Mouse (Mus musculus): ENCODE measurements around the gene Galntl6. TPM values are rescaled to one million over a fixed set of nuclear protein-coding genes. Genes with fewer than 3 reads are reported as not detected.
A peak's percentile ranks its signal among the peaks of the same experiment; 100 is the strongest.

Gene Galntl6
- polyA plus RNA-seq, 1 experiment from 2014 or later = 0.91 TPM

GRCm38 (mm10) chr8:57793455-57793854 lies 1119.0 kb downstream of the Galntl6 start:
- Histone ChIP-seq H3K27me3 (ENCODE audit: insufficient read depth, low read length) (no peaks in the 10 kb centered on the region), H3K27ac (no peak overlapping the region), H3K36me3 (ENCODE audit: insufficient read depth, low read length) (no peaks in the 10 kb centered on the region), H3K4me2 (ENCODE audit: low read length) (no peak overlapping the region), H3K9me3 (replicated peaks; ENCODE audit: low read length) (no peaks in the 10 kb centered on the region), H3K4me1 (replicated peaks; ENCODE audit: insufficient read depth, low read length) (0 out of 2 replicates have a peak, but pooled peaks cover 5% of the 10 kb centered on the region), H3K9ac (ENCODE audit: low read depth, low read length) (no peak overlapping the region), H3K4me3 (replicated peaks; ENCODE audit: low read depth, low read length) (no peak overlapping the region)
- 38% methylated on average over 4 of the region's 4 CpGs for WGBS
- TF ChIP-seq CTCF (IDR thresholded peaks at IDR 0.05; ENCODE audit: low read depth) = peak; percentile 47; the same call in 1 of the 2 replicates
- DNase-seq (ENCODE audit: low spot score) = peak; percentile 34
- ATAC-seq (replicated peaks; ENCODE audit: low FRiP score, low read depth) = no peak

- Histone ChIP-seq H3K36me3 (ENCODE audit: insufficient read depth, low read length) (no peaks in the 10 kb centered on the region), H3K4me2 (ENCODE audit: low read length) (no peak overlapping the region), H3K4me3 (replicated peaks; ENCODE audit: low read depth, low read length) (no peak overlapping the region), H3K27me3 (ENCODE audit: insufficient read depth, low read length) (no peaks in the 10 kb centered on the region), H3K4me1 (replicated peaks; ENCODE audit: insufficient read depth, low read length) (0 out of 2 replicates have a peak, but pooled peaks cover 5% of the 10 kb centered on the region), H3K27ac (no peak overlapping the region), H3K9me3 (replicated peaks; ENCODE audit: low read length) (no peaks in the 10 kb centered on the region), H3K9ac (ENCODE audit: low read depth, low read length) (no peak overlapping the region)
- no peak for ATAC-seq (replicated peaks; ENCODE audit: low FRiP score, low read depth)
- 82% methylated on average over 7 of the region's 7 CpGs for WGBS
- DNase-seq (ENCODE audit: low spot score) = no peak
- no peak for TF ChIP-seq CTCF (IDR thresholded peaks at IDR 0.05; ENCODE audit: low read depth)
These were observed 1120.2 kb downstream of the Galntl6 start for GRCm38 (mm10) chr8:57792246-57792645.

DNA sequence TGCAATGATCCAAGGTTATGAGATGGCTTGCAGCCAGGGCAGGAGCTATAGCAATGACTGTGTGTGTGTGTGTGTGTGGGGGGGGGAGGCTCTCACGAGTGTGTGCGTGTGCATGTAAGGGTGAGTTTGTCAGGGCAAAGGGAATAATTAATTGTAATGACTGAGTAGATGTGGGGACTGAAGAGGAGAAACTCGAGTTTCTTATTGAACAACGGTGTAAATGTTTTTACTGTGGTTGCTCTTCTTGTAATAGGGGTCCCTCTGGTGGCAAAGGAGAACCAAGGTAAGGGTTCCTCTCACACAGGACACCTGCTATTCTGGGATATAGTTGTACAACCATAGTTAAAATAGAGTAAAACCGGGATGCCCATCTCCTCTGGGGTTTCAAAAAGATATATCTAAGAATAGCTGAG lies 1121.1 kb downstream of the Galntl6 start:
- 0 out of 2 replicates have a peak, but pooled peaks cover 5% of the 10 kb centered on the region for H3K4me1 ChIP-seq (replicated peaks; ENCODE audit: insufficient read depth, low read length)
- WGBS = 16% methylated on average over 5 of the region's 5 CpGs
- ATAC-seq (replicated peaks; ENCODE audit: low FRiP score, low read depth) = peak; percentile 66
- H3K36me3 ChIP-seq (ENCODE audit: insufficient read depth, low read length) = no peaks in the 10 kb centered on the region
- H3K27me3 ChIP-seq (ENCODE audit: insufficient read depth, low read length) = no peaks in the 10 kb centered on the region
- no peak overlapping the region for H3K27ac ChIP-seq
- no peaks in the 10 kb centered on the region for H3K9me3 ChIP-seq (replicated peaks; ENCODE audit: low read length)
- no peak overlapping the region for H3K9ac ChIP-seq (ENCODE audit: low read depth, low read length)
- peak; percentile 84 for TF ChIP-seq CTCF (IDR thresholded peaks at IDR 0.05; ENCODE audit: low read depth)
- no peak overlapping the region for H3K4me2 ChIP-seq (ENCODE audit: low read length)
- DNase-seq (ENCODE audit: low spot score) = peak; percentile 87
- no peak overlapping the region for H3K4me3 ChIP-seq (replicated peaks; ENCODE audit: low read depth, low read length)

DNA sequence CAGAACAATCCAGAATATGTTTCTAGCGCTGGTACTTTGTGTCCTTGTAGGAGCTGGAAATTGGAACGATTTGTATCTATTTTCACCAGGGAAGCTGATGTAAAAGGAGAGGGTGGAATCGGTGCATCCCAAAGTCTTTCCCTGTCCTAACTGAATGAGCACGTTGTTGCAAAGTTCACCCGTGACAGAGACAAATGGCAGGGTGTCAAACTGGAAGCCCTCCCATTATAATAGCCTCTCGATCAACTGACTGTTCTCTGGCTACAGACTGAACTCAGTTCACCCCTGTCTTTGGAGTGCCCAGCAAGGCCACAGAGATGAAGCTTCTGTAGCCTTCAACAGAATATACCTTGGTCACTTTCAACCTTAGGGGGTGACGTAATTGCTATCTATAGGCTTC lies 1132.9 kb downstream of the Galntl6 start:
- H3K9me3 ChIP-seq (replicated peaks; ENCODE audit: low read length) = no peaks in the 10 kb centered on the region

GRCm38 (mm10) chr8:57777988-57778721 lies 1134.3 kb downstream of the Galntl6 start:
- DNase-seq (ENCODE audit: low spot score) = peak; percentile 42
- Histone ChIP-seq H3K9me3 (replicated peaks; ENCODE audit: low read length) (no peaks in the 10 kb centered on the region), H3K36me3 (ENCODE audit: insufficient read depth, low read length) (no peaks in the 10 kb centered on the region), H3K4me1 (replicated peaks; ENCODE audit: insufficient read depth, low read length) (peaks cover 9% of the 10 kb centered on the region; the same call in 1 of the 2 replicates), H3K4me3 (replicated peaks; ENCODE audit: low read depth, low read length) (no peak overlapping the region), H3K27me3 (ENCODE audit: insufficient read depth, low read length) (no peaks in the 10 kb centered on the region), H3K9ac (ENCODE audit: low read depth, low read length) (no peak overlapping the region), H3K4me2 (ENCODE audit: low read length) (no peak overlapping the region), H3K27ac (no peak overlapping the region)
- no peak for ATAC-seq (replicated peaks; ENCODE audit: low FRiP score, low read depth)
- TF ChIP-seq CTCF (IDR thresholded peaks at IDR 0.05; ENCODE audit: low read depth) = no peak
- 27% methylated on average over 7 of the region's 7 CpGs for WGBS

More for the DNA sequence above, 1132.9 kb downstream of the Galntl6 start:
- 52% methylated on average over 7 of the region's 7 CpGs for WGBS
- H3K9ac ChIP-seq (ENCODE audit: low read depth, low read length) = no peak overlapping the region
- DNase-seq (ENCODE audit: low spot score) (no peak), ATAC-seq (replicated peaks; ENCODE audit: low FRiP score, low read depth) (no peak)
- no peak for TF ChIP-seq CTCF (IDR thresholded peaks at IDR 0.05; ENCODE audit: low read depth)
- no peak overlapping the region for H3K4me2 ChIP-seq (ENCODE audit: low read length)
- no peaks in the 10 kb centered on the region for H3K27me3 ChIP-seq (ENCODE audit: insufficient read depth, low read length)
- no peak overlapping the region for H3K27ac ChIP-seq
- H3K4me3 ChIP-seq (replicated peaks; ENCODE audit: low read depth, low read length) = no peak overlapping the region
- no peaks in the 10 kb centered on the region for H3K36me3 ChIP-seq (ENCODE audit: insufficient read depth, low read length)
- H3K4me1 ChIP-seq (replicated peaks; ENCODE audit: insufficient read depth, low read length) = peaks cover 9% of the 10 kb centered on the region; the same call in 1 of the 2 replicates

GRCm38 (mm10) chr8:57776723-57777122 lies 1135.7 kb downstream of the Galntl6 start:
- no peaks in the 10 kb centered on the region for H3K36me3 ChIP-seq (ENCODE audit: insufficient read depth, low read length)
- ATAC-seq (replicated peaks; ENCODE audit: low FRiP score, low read depth) = peak; percentile 57; the same call in 1 of the 2 replicates
- no peak overlapping the region for H3K9ac ChIP-seq (ENCODE audit: low read depth, low read length)
- peak; percentile 33 for DNase-seq (ENCODE audit: low spot score)
- H3K4me2 ChIP-seq (ENCODE audit: low read length) = no peak overlapping the region
- H3K27me3 ChIP-seq (ENCODE audit: insufficient read depth, low read length) = no peaks in the 10 kb centered on the region
- peak overlapping the region; percentile 50 for H3K27ac ChIP-seq
- peaks cover 9% of the 10 kb centered on the region; the same call in 1 of the 2 replicates for H3K4me1 ChIP-seq (replicated peaks; ENCODE audit: insufficient read depth, low read length)
- TF ChIP-seq CTCF (IDR thresholded peaks at IDR 0.05; ENCODE audit: low read depth) = no peak
- WGBS = 19% methylated on average over 7 of the region's 7 CpGs
- H3K4me3 ChIP-seq (replicated peaks; ENCODE audit: low read depth, low read length) = no peak overlapping the region
- H3K9me3 ChIP-seq (replicated peaks; ENCODE audit: low read length) = no peaks in the 10 kb centered on the region

Data from kidney, postnatal 0 days (tissue).